Mouse (Mus musculus): Measurements from ENCODE around the gene Zfp599.

- TF ChIP-seq POLR2A (IDR thresholded peaks at IDR 0.05; ENCODE audit: extremely low read depth, insufficient read depth, low read length) (no peak), CTCF (IDR thresholded peaks at IDR 0.05; ENCODE audit: extremely low read depth, insufficient read depth, low read length) (no peak)
Measured at GRCm38 (mm10) chr9:22214549-22214948, 45.1 kb downstream of the Zfp599 start.
